Mouse (Mus musculus): ENCODE measurements at regions not wholly inside any gene's neighbourhood (a gene's known extent, or its start where the extent isn't known, plus 50 kb on each side); places are given as distances from the start of the nearest gene placed in this dataset.
A peak's percentile ranks its signal among the peaks of the same experiment; 100 is the strongest.

DNA sequence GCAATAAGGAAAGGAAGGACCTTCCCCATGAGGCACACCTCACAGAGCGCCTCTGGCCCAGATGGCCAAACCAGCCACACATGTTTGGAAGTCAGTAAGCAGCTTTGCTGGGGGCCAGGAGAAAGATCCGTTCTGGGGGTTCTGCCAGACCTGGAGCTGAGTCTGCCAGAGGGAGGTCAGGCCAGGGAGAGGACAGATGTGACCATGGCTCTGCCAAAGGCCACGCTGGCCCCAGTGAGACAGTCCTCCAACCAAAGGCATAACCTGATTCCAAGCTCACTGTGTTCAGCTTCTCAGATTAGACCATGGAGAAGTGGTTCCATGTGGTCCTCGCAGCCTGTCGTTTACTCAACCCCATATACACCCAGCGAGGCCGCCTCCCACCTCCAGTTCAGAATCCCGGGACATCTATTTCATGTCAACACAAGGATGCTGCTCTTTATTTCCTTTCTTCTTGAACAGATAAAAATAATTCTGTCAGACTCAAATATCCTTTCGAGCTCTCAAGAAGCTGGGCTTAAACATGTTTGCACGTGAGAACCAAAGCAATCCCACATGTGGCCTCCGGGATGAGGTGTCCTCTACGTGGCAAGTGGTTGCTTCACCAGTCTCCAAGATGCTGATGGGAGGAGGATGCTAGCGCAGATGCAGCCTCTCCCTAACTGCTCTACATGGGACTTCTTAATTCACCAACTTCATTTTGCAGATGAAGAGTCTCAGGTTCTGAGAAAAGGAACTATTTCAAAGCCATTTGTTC is 130.1 kb upstream of the Usp24 start:
- no peak for DNase-seq

DNA sequence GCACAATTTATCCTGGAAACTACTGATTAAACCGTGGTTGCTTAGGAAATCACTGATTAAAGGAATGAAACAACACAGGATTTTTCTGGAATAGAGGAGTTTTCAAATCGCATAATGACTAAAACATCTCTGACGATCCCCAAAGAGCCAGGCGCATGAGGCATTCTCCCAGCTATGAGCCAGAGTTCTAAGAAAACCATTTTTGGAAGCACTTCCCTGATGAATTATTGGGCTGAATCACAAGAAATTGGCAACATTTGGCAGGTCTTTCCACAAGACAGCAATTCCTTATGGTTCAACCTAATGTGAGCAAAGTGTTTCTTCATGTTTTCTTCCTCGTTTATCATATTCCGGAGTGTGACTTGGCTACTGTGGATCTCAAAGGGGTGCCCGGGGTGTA is 129.3 kb upstream of the Usp24 start:
- no peak for DNase-seq

DNA sequence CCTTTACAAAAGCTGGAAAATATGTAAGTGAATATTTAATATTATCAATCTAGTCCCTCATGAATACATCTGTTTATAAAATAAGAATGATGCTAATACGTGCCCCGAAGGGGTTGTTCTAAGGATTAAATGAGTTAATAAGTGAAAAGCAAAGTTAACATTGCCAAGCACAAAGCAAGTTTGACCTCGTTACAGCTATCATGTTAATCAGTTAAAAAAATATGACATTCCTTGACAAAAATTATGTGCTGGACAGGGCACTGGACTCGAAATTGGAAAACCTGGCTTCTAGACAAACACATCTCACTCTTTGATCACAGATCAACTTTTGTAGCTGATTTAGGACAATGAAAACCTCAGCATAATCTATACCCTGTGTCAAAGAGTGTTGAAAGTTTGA is 125.8 kb upstream of the Usp24 start:
- DNase-seq = no peak

DNA sequence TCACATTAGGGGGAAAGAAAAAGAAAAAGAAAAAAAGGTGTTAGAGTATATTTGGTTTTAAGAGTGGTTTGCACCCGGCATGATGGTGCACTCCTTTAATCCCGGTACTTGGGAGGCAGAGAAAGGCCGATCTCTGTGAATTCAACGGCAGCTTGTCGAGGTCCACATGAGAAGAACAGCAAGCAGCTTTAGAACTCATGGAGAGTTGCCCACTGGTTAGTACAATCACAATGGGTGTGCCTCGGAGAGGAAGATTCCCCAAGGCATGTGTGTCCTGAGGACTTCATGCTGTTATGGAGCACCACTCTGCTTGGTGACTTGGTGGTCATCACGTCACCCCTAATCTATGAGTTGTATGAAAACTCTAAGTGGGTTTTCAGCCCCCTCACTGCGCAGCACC is 124.7 kb upstream of the Usp24 start:
- DNase-seq = no peak

GRCm38 (mm10) chr4:106191843-106192242 is 124.2 kb upstream of the Usp24 start:
- DNase-seq = no peak

DNA sequence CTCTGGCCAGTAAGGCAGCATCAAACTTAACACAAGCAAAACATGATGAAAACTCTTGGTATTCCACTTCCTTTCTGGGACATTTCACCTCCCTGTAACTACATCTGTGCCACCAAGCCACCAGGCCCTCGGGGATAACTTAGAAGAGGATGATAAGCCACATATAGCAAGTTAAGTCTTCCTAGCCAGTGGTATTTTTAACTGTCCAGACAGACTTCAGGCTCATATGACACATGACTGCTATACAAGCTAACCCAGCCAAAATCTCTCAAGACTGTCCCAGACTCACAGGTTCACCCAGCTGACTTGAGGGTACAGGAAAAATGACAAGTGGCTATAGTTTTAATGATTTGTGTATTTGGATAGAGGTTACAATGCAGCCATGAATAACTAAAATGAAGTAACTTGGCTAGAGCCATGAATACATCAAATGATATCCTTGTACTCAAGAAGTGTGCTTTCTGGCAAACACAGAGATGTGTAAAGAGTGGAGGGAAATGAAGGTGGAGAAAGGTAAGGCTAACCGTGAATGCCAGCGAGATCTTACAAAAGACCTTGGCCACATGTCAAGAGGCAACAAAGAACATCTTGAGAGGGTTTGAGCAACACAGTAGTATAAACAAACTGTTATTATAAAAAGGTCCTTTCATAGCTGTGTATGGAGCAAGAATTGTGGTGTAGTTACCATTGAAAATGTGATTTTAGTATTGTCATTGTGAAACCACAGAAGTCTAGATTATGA is 122.6 kb upstream of the Usp24 start:
- DNase-seq = no peak

DNA sequence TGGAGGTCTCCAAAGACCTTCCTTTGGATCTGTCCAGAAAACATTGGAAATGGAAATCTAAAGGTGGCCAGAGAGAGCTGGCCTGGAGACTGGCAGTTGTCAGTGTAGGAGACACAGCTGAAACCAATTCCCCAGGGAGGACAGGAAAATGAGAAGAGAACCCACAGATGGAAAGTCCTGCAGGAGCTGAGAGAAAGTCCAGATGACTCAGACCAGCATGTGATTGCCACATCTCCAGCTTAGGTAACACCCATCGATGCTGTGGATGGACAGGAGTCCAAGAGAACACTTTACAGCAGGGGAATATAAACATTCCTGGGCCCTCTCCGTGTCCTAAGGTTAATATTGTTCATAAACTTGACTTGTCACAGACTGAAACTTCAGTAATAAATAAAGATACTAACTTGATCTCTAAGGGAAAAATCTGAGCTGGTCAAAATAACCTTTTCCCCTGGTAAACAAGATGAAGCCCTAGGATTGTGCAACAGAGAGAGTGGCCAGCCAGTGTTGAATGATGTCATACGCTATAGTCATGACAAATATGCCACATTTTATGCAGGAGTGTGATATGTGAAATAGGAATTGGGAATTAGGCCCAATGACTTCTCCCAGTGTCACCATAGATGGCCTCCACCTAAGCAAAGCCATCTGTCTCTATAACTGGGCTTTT is 120.4 kb upstream of the Usp24 start:
- no peak for DNase-seq

- DNase-seq = no peak
Observed at GRCm38 (mm10) chr4:106199833-106200232, 116.2 kb upstream of the Usp24 start.

GRCm38 (mm10) chr4:106200241-106200640 is 115.8 kb upstream of the Usp24 start:
- no peak for DNase-seq

GRCm38 (mm10) chr4:106202554-106202953 is 113.5 kb upstream of the Usp24 start:
- no peak for DNase-seq

DNA sequence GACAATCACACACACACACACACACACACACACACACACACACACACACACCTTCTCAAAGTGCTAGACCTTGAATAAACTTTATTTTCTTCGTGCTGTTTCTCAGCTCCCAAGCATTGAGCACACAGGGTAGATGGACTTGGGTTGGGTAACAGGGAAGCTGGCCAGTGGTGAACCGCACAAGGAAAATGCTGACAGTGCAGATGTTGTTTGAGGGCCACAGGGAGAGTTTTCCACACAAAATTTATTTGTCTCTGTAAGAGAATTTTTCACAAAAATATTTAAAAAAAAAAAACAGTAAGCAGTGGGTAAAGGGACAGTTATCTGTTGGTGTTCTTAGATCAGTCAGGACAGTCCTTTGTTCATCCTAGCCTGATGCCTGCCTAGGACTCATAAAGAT is 110.8 kb upstream of the Usp24 start:
- DNase-seq = no peak

DNA sequence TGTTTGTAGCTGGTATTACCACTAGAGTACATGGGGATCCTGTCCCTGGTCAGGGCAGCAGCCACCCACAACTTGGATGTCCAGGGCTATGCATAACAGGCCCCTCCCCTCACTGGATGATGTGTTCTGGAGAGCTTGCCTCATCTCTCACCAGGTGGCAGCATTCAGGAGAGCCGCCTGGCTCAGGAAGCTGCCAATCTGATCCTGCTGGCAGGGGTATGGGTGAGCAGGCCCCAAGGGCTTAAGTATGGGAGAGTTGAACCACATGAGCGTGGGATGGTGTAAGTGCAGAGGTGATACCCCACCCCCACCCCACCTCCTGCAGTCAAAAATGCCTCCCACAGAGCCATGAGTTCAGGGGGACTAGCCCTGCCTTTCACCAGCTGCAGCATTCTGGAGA is 110.0 kb upstream of the Usp24 start:
- no peak for DNase-seq

- DNase-seq = no peak
Observed at GRCm38 (mm10) chr4:106209465-106209864, 106.5 kb upstream of the Usp24 start.

- DNase-seq = no peak
Observed at GRCm38 (mm10) chr4:106209975-106210374, 106.0 kb upstream of the Usp24 start.

- no peak for DNase-seq
Observed at GRCm38 (mm10) chr4:106214170-106214569, 101.8 kb upstream of the Usp24 start.

DNA sequence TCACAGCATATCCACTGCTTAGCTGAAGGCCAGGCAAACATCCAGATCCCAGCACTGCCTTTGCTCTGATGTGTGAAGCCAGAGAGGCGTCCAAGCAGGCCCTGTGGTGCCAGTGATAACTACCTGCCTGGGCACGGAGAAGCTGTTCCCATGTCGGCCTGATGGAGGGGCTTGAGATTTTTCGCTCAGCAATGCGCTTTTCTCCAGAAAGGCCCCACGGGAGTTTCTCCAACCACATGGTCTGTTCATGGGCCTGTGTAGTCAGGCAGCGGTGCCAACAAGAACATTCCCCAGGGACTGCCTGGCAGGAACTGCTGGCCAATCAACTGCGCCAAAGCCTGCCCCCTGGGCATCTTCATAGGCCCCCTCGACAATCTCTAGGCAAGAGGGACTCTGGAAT is 95.4 kb upstream of the Usp24 start:
- no peak for DNase-seq

DNA sequence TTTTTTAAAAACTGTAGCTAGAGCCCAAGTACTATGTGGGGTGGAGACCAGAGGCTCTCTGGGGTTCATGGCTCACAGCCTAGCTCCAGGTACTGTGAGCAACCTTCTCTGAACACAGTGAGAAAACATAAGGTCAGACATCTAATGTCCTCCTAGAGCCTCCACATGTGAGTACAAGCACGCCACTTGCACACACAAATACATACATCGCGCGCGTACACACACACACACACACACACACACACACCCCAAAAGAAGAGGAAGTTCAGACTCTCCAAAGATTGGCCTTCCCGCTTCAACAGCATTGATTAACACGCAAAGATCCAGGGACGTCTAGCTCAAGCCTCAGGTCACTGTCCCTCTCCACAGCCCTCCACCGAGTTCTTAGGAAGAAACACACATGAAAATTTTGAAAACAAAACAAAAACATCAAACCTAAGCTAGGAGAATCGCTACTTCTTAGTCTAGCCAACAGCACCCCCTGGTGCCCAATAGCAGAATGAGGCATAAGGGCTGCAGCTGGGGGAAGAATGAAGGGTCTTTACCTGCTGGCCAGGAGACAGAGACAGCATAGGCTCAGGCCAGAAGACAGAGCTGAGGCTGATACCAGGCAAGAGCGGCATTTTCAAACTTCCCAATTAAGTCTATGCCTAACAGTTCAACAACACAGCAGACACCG is 90.7 kb upstream of the Usp24 start:
- DNase-seq = no peak

- DNase-seq = no peak
Observed at GRCm38 (mm10) chr4:106227428-106227827, 88.6 kb upstream of the Usp24 start.

- peak; percentile 70 for DNase-seq
Observed at GRCm38 (mm10) chr4:106228534-106228933, 87.5 kb upstream of the Usp24 start.

DNA sequence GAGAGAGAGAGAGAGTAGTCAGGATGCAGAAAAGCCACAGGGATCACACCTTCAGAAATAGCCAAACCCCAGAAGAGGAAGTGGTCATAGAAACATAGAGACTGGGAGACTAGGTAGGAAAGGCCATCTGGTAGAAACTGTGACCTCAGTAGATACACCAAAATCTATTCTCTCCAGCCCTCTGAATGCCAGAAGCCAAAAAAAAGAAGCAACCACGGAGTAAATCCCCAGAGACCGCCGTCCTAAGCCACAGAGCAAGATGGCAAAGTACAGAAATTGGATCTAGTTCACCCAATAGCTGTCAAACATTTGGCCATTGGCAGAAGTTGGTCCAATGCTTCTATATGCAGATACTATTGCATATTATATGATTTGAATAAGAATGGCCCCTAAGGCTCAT is 86.5 kb upstream of the Usp24 start:
- no peak for DNase-seq

DNA sequence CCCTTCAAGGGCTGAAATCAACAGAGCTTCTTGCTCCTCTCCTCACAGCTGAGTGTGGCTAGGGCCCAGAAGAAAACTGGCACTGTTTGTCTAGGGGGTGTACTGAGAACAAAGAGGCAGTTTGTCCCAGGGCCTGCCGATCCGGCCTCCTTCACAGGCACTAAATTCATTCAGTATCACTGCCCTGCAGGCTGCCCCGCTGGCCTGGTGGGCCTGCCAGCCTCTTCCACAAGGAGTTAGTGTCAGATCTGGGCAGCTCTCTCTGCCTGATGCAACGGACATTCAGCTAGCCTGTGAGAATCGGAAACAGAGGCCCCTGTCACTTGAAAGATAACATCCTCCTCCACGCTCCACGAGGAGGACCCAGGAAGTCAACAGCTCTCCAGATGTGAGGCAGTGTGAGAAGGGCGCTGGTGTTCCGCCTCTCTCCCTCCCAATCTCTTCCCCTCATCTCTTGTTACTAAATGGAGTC is 83.5 kb upstream of the Usp24 start:
- DNase-seq = no peak

DNA sequence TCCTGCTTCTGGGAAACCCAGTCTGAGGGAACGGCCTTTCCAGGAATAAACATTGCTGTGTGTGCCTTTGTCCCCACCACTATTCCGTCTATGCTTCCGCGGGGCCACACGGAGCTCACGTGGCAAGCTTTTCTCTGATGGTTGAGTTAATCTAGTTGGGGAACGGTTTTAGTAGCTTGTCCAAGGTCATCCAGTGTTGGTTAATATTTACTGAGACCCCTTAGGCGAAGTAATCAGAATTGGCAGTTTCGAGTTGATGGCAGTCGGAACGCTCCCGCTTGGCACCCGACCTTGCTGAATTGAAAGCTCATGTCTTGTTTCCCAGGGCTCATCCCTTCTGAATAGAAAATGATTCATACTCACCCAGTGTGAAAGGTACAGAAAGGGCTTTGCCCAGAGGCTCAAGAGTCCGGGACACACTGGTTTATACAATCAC is 71.6 kb upstream of the Usp24 start:
- DNase-seq = no peak

- no peak for DNase-seq
Observed at GRCm38 (mm10) chr4:106244826-106245510, 71.0 kb upstream of the Usp24 start.
